Mouse (Mus musculus): ENCODE data around the gene Ifngr2. TPM values are rescaled to one million over a fixed set of nuclear protein-coding genes. Genes with fewer than 3 reads are reported as not detected.

Ifngr2 gene
- polyA plus RNA-seq, 1 experiment from 2014 or later, result 138 TPM

DNA sequence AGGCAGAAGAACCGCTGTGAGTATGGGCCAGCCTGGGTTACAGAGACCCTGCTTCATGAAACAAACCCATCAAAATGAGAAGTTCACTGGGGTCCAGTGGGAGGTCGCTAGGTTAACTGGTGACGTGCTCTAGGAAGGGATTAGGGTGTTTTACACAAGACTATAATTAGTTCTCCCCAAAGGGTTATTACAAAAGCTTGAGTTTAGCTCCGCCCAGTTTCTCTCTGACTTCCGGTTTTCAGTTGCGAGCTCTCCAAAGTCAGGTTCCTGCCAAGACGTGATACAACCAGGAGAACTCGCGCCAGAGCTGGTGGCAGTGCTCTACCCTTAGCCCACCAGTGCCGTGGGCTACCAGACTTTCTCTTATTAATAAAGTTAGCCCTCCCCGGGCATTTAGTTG is 64.4 kb downstream of the Ifngr2 start:
- no peaks in the 10 kb centered on the region for H3K9me3 ChIP-seq (ENCODE audit: control insufficient read depth)
- no peaks in the 10 kb centered on the region for H3K4me1 ChIP-seq (replicated peaks; ENCODE audit: control insufficient read depth, insufficient read depth, low read length)
- no peaks in the 10 kb centered on the region for H3K27me3 ChIP-seq (replicated peaks; ENCODE audit: control insufficient read depth, insufficient read depth, low read length)
- no peak overlapping the region for H3K27ac ChIP-seq (ENCODE audit: low read depth, low read length)
- no peak for TF ChIP-seq CTCF (IDR thresholded peaks at IDR 0.05; ENCODE audit: low read depth)
- H3K4me2 ChIP-seq (replicated peaks; ENCODE audit: low read depth), result no peak overlapping the region
- no peak overlapping the region for H3K4me3 ChIP-seq (ENCODE audit: low read depth, low read length)
- no peaks in the 10 kb centered on the region; the same call in 1 of the 2 replicates for H3K36me3 ChIP-seq (ENCODE audit: control insufficient read depth, insufficient read depth)
- ATAC-seq, result no peak
- no peak overlapping the region for H3K9ac ChIP-seq (ENCODE audit: low read depth, low read length)
- WGBS, result 66% methylated on average over 11 of the region's 11 CpGs

DNA sequence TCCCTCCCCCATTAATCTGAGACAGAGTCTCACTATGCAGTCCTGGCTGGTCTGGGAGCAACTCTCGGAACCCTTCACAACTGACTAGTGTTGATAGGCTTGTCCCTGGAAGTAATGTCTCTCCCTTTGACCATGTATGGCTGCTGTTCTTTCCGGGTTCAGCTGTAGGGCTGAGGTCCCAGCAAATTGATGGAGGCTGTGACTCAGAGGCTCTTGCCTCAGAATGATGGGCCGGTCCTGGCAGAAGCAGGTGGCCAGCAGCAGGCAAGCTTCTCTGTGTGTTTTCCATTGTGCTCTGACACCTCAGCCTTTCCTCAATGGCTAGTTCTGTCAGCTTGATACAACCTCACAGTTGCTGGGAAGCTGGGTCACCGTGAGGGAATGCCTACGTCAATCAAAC is 65.7 kb downstream of the Ifngr2 start:
- H3K36me3 ChIP-seq (ENCODE audit: control insufficient read depth, insufficient read depth), result no peaks in the 10 kb centered on the region; the same call in 1 of the 2 replicates
- no peak overlapping the region for H3K9ac ChIP-seq (ENCODE audit: low read depth, low read length)
- H3K4me1 ChIP-seq (replicated peaks; ENCODE audit: control insufficient read depth, insufficient read depth, low read length), result no peaks in the 10 kb centered on the region
- ATAC-seq, result no peak
- no peak overlapping the region for H3K4me2 ChIP-seq (replicated peaks; ENCODE audit: low read depth)
- H3K9me3 ChIP-seq (ENCODE audit: control insufficient read depth), result no peaks in the 10 kb centered on the region
- no peaks in the 10 kb centered on the region for H3K27me3 ChIP-seq (replicated peaks; ENCODE audit: control insufficient read depth, insufficient read depth, low read length)
- H3K27ac ChIP-seq (ENCODE audit: low read depth, low read length), result no peak overlapping the region
- no peak overlapping the region for H3K4me3 ChIP-seq (ENCODE audit: low read depth, low read length)
- no peak for TF ChIP-seq CTCF (IDR thresholded peaks at IDR 0.05; ENCODE audit: low read depth)
- WGBS, result 72% methylated on average over 5 of the region's 5 CpGs

DNA sequence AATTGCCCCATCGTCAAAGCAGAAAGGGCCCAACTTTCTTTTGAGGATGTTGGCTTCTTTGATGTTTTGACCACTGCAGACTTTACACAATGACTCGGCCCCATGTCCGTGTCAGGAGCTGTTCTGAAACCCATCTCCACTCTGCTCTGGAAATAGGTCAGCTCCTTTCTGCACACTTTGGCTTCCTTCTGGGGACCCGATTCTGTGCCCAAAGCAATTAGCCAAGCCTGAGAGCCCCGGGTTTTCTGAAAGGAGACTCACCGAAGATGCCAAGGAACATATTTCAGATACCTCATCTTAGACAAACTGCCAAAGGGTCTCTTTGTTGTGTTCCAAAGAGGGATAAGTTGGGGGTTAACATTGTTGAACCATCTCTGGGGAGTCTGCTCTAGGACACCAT is 67.7 kb downstream of the Ifngr2 start:
- ATAC-seq, result no peak
- Histone ChIP-seq H3K4me1 (replicated peaks; ENCODE audit: control insufficient read depth, insufficient read depth, low read length) (no peaks in the 10 kb centered on the region), H3K27ac (ENCODE audit: low read depth, low read length) (no peak overlapping the region), H3K27me3 (replicated peaks; ENCODE audit: control insufficient read depth, insufficient read depth, low read length) (no peaks in the 10 kb centered on the region), H3K4me2 (replicated peaks; ENCODE audit: low read depth) (no peak overlapping the region), H3K9ac (ENCODE audit: low read depth, low read length) (no peak overlapping the region), H3K9me3 (ENCODE audit: control insufficient read depth) (no peaks in the 10 kb centered on the region), H3K36me3 (ENCODE audit: control insufficient read depth, insufficient read depth) (no peaks in the 10 kb centered on the region; the same call in 1 of the 2 replicates), H3K4me3 (ENCODE audit: low read depth, low read length) (no peak overlapping the region)
- no peak for TF ChIP-seq CTCF (IDR thresholded peaks at IDR 0.05; ENCODE audit: low read depth)
- 83% methylated on average over 6 of the region's 6 CpGs for WGBS

Small RNA genes within 50 kb of the gene (microRNA-seq; reads per million reads assigned to microRNA genes)
- not detected for gene Mir6367

Other genes with a start within 250 kb of the Ifngr2 start
- gene Ifnar2, start 174.3 kb upstream of the Ifngr2 start, polyA plus RNA-seq (2015; fragmentation: Nextera tagmentation; extraction: Ambion mirVana), result 68.4 and 75.5 TPM in 2 replicates
- not detected in 2 replicates for gene Gm21970, start 155.4 kb upstream of the Ifngr2 start, polyA plus RNA-seq (2015; fragmentation: Nextera tagmentation; extraction: Ambion mirVana)
- 123 and 124 TPM in 2 replicates for gene Il10rb, start 140.9 kb upstream of the Ifngr2 start, polyA plus RNA-seq (2015; fragmentation: Nextera tagmentation; extraction: Ambion mirVana)
- gene Ifnar1, start 61.8 kb upstream of the Ifngr2 start, polyA plus RNA-seq (2015; fragmentation: Nextera tagmentation; extraction: Ambion mirVana), result 18.2 and 21.6 TPM in 2 replicates
- gene Tmem50b, start 50.7 kb downstream of the Ifngr2 start, polyA plus RNA-seq (2015; fragmentation: Nextera tagmentation; extraction: Ambion mirVana), result 24.9 and 28.0 TPM in 2 replicates
- 1.0 and 1.5 TPM in 2 replicates for gene Dnajc28, start 72.0 kb downstream of the Ifngr2 start, polyA plus RNA-seq (2015; fragmentation: Nextera tagmentation; extraction: Ambion mirVana)
- gene Gart, start 99.9 kb downstream of the Ifngr2 start, polyA plus RNA-seq (2015; fragmentation: Nextera tagmentation; extraction: Ambion mirVana), result 19.0 and 23.8 TPM in 2 replicates
- 71.1 and 83.4 TPM in 2 replicates for gene Son, start 100.4 kb downstream of the Ifngr2 start, polyA plus RNA-seq (2015; fragmentation: Nextera tagmentation; extraction: Ambion mirVana)
- gene Donson, start 141.7 kb downstream of the Ifngr2 start, polyA plus RNA-seq (2015; fragmentation: Nextera tagmentation; extraction: Ambion mirVana), result 6.2 and 6.7 TPM in 2 replicates
- 36.3 and 42.2 TPM in 2 replicates for gene Cryzl1, start 181.9 kb downstream of the Ifngr2 start, polyA plus RNA-seq (2015; fragmentation: Nextera tagmentation; extraction: Ambion mirVana)
- gene Itsn1, start 182.2 kb downstream of the Ifngr2 start, polyA plus RNA-seq (2015; fragmentation: Nextera tagmentation; extraction: Ambion mirVana), result 6.2 and 6.5 TPM in 2 replicates